Mouse (Mus musculus): Measurements from ENCODE around the gene Cacna1e. TPM values are rescaled to one million over a fixed set of nuclear protein-coding genes. Genes with fewer than 3 reads are reported as not detected.

The Cacna1e gene
- polyA plus RNA-seq, 1 experiment from 2014 or later: 0.25 TPM

- Histone ChIP-seq H3K36me3 (ENCODE audit: insufficient read depth) (no peaks in the 10 kb centered on the region), H3K27ac (ENCODE audit: low read depth) (no peak overlapping the region), H3K4me1 (ENCODE audit: insufficient read depth) (no peaks in the 10 kb centered on the region), H3K4me2 (no peak overlapping the region), H3K27me3 (ENCODE audit: insufficient read depth, low read length) (no peaks in the 10 kb centered on the region), H3K4me3 (ENCODE audit: low read depth, low read length) (no peak overlapping the region), H3K9me3 (ENCODE audit: low read depth, low read length) (no peaks in the 10 kb centered on the region), H3K9ac (no peak overlapping the region)
- no peak for DNase-seq
- no peak for TF ChIP-seq CTCF (IDR thresholded peaks at IDR 0.05; ENCODE audit: low read depth)
- ATAC-seq (ENCODE audit: insufficient read depth): no peak
- WGBS: 85% methylated on average over 2 of the region's 2 CpGs
Observed at GRCm38 (mm10) chr1:154515350-154515749, 369.0 kb downstream of the Cacna1e start.

DNA sequence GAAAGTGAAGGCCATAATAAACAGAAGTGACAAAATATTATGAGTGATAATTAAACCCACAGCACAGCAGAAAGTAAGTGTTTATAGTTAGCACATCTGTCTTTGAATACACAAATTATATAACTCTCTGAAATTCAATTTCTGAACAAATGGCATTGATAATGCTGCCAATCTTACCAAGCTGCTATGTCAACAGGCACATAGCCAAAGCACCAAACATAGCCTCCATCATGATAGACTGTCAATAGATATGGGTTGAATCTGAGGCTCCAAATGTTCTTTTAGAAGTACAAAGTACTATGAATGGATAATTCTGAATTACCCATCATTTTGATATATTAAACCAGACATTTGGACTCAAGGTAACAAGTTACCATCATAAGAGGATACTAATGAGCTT lies 372.6 kb downstream of the Cacna1e start:
- no peak overlapping the region for H3K4me3 ChIP-seq (ENCODE audit: low read depth, low read length)
- no peak for DNase-seq
- no peak overlapping the region for H3K4me2 ChIP-seq
- H3K9me3 ChIP-seq (ENCODE audit: low read depth, low read length): no peaks in the 10 kb centered on the region
- no peak overlapping the region for H3K9ac ChIP-seq
- ATAC-seq (ENCODE audit: insufficient read depth): no peak
- H3K27ac ChIP-seq (ENCODE audit: low read depth): no peak overlapping the region
- H3K4me1 ChIP-seq (ENCODE audit: insufficient read depth): no peaks in the 10 kb centered on the region
- H3K36me3 ChIP-seq (ENCODE audit: insufficient read depth): no peaks in the 10 kb centered on the region
- TF ChIP-seq CTCF (IDR thresholded peaks at IDR 0.05; ENCODE audit: low read depth): no peak
- H3K27me3 ChIP-seq (ENCODE audit: insufficient read depth, low read length): no peaks in the 10 kb centered on the region

DNA sequence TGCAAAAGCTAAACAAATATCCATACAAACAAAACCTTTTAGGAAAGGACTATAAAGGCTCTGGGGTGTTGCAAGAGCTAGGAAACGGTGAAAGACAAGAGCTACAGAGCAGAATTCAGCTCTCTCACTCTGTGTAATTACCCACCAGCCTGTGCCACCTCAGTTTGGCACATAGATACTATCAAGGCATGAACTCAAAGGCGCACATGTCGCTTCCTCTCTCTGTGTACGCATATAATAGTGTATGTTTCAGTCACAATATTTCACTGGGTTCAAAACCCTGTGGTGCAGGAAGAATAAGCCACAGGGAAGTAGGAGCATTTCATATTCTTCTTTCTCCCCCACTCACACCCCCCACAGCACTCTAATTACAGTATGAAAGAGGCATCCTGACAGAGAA lies 380.3 kb downstream of the Cacna1e start:
- H3K36me3 ChIP-seq (ENCODE audit: insufficient read depth): no peaks in the 10 kb centered on the region
- H3K4me1 ChIP-seq (ENCODE audit: insufficient read depth): no peaks in the 10 kb centered on the region
- TF ChIP-seq CTCF (IDR thresholded peaks at IDR 0.05; ENCODE audit: low read depth): no peak
- ATAC-seq (ENCODE audit: insufficient read depth) (no peak), DNase-seq (no peak)
- no peak overlapping the region for H3K9ac ChIP-seq
- no peaks in the 10 kb centered on the region for H3K27me3 ChIP-seq (ENCODE audit: insufficient read depth, low read length)
- no peaks in the 10 kb centered on the region for H3K9me3 ChIP-seq (ENCODE audit: low read depth, low read length)
- no peak overlapping the region for H3K4me3 ChIP-seq (ENCODE audit: low read depth, low read length)
- no peak overlapping the region for H3K27ac ChIP-seq (ENCODE audit: low read depth)
- no peak overlapping the region for H3K4me2 ChIP-seq
- 69% methylated on average over 4 of the region's 4 CpGs for WGBS

DNA sequence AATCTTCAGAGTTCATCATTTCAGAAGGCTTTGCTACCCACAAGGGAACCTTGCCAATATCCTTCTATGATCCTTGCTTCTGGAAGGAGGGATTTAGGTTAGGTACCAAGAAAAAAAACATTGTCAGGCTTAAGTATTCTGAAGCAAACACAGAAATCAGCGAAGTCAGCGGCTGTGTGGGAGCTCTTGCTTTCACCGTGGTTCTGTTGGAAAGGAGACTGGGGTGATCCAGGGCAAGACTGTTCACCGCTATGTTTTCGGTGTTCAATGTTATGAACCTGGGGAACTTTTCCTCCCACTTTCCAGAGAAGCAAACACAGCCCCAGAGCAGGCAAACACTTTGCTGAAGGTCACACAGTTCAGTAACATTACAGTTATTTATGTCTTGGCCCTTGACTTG lies 383.4 kb downstream of the Cacna1e start:
- no peaks in the 10 kb centered on the region for H3K27me3 ChIP-seq (ENCODE audit: insufficient read depth, low read length)
- 61% methylated on average over 5 of the region's 5 CpGs for WGBS
- no peak for TF ChIP-seq CTCF (IDR thresholded peaks at IDR 0.05; ENCODE audit: low read depth)
- no peak overlapping the region for H3K4me2 ChIP-seq
- no peak for ATAC-seq (ENCODE audit: insufficient read depth)
- no peaks in the 10 kb centered on the region for H3K4me1 ChIP-seq (ENCODE audit: insufficient read depth)
- H3K4me3 ChIP-seq (ENCODE audit: low read depth, low read length): no peak overlapping the region
- DNase-seq: no peak
- no peak overlapping the region for H3K27ac ChIP-seq (ENCODE audit: low read depth)
- no peaks in the 10 kb centered on the region for H3K36me3 ChIP-seq (ENCODE audit: insufficient read depth)
- no peak overlapping the region for H3K9ac ChIP-seq
- no peaks in the 10 kb centered on the region for H3K9me3 ChIP-seq (ENCODE audit: low read depth, low read length)

DNA sequence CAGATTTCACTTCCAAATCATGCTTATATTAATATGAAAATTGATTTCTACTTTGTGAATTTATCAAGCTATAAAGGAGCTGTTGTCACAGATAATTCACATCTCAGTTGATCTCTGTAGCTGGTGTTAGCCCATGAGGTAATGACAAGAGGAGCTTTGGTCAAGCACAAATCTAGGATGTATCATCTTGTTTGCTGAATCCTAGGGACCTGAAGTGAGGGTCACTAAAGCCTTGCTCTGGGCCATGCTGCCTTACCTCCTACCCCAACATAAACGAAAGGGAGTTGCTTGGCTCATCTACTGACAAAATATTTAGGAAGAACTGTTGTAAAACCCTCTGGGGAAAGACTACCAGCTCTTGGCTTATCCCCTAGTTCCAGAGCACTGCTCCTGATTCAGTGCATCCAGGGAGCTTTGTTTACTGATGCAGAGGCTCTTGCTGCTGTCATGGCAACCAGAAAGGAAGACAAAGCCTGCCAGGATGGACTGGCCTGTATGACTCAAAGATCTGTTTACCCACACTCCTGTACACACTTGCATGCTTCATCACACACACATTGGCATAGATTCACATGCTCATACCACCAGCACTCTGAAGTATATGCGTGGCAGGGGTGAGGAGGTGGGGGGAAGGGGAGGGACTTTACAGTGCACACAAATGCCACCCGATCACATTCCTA lies 384.0 kb downstream of the Cacna1e start:
- Histone ChIP-seq H3K36me3 (ENCODE audit: insufficient read depth) (no peaks in the 10 kb centered on the region), H3K9ac (no peak overlapping the region), H3K9me3 (ENCODE audit: low read depth, low read length) (no peaks in the 10 kb centered on the region), H3K4me2 (no peak overlapping the region), H3K4me3 (ENCODE audit: low read depth, low read length) (no peak overlapping the region), H3K27ac (ENCODE audit: low read depth) (no peak overlapping the region), H3K27me3 (ENCODE audit: insufficient read depth, low read length) (no peaks in the 10 kb centered on the region), H3K4me1 (ENCODE audit: insufficient read depth) (no peaks in the 10 kb centered on the region)
- no peak for TF ChIP-seq CTCF (IDR thresholded peaks at IDR 0.05; ENCODE audit: low read depth)
- ATAC-seq (ENCODE audit: insufficient read depth) (no peak), DNase-seq (no peak)
- WGBS: 53% methylated on average over 3 of the region's 3 CpGs

GRCm38 (mm10) chr1:154498821-154499220 lies 385.5 kb downstream of the Cacna1e start:
- DNase-seq (no peak), ATAC-seq (ENCODE audit: insufficient read depth) (no peak)
- Histone ChIP-seq H3K4me3 (ENCODE audit: low read depth, low read length) (no peak overlapping the region), H3K27me3 (ENCODE audit: insufficient read depth, low read length) (no peaks in the 10 kb centered on the region), H3K9ac (no peak overlapping the region), H3K36me3 (ENCODE audit: insufficient read depth) (no peaks in the 10 kb centered on the region), H3K4me1 (ENCODE audit: insufficient read depth) (no peaks in the 10 kb centered on the region), H3K9me3 (ENCODE audit: low read depth, low read length) (no peaks in the 10 kb centered on the region), H3K4me2 (no peak overlapping the region), H3K27ac (ENCODE audit: low read depth) (no peak overlapping the region)
- no peak for TF ChIP-seq CTCF (IDR thresholded peaks at IDR 0.05; ENCODE audit: low read depth)
- WGBS: 54% methylated on average over 4 of the region's 4 CpGs

- Histone ChIP-seq H3K36me3 (ENCODE audit: insufficient read depth) (no peaks in the 10 kb centered on the region), H3K27ac (ENCODE audit: low read depth) (no peak overlapping the region), H3K4me1 (ENCODE audit: insufficient read depth) (no peaks in the 10 kb centered on the region), H3K9ac (no peak overlapping the region), H3K9me3 (ENCODE audit: low read depth, low read length) (no peaks in the 10 kb centered on the region), H3K27me3 (ENCODE audit: insufficient read depth, low read length) (no peaks in the 10 kb centered on the region), H3K4me3 (ENCODE audit: low read depth, low read length) (no peak overlapping the region), H3K4me2 (no peak overlapping the region)
- 41% methylated on average over 6 of the region's 6 CpGs for WGBS
- ATAC-seq (ENCODE audit: insufficient read depth): no peak
- DNase-seq: peak; percentile 9
- TF ChIP-seq CTCF (IDR thresholded peaks at IDR 0.05; ENCODE audit: low read depth): no peak
Observed at GRCm38 (mm10) chr1:154491071-154491470, 393.2 kb downstream of the Cacna1e start.

- Histone ChIP-seq H3K9me3 (ENCODE audit: low read depth, low read length) (no peaks in the 10 kb centered on the region), H3K27ac (ENCODE audit: low read depth) (no peak overlapping the region), H3K9ac (no peak overlapping the region), H3K36me3 (ENCODE audit: insufficient read depth) (no peaks in the 10 kb centered on the region), H3K4me2 (no peak overlapping the region), H3K4me1 (ENCODE audit: insufficient read depth) (no peaks in the 10 kb centered on the region), H3K4me3 (ENCODE audit: low read depth, low read length) (no peak overlapping the region), H3K27me3 (ENCODE audit: insufficient read depth, low read length) (no peaks in the 10 kb centered on the region)
- ATAC-seq (ENCODE audit: insufficient read depth): no peak
- 82% methylated on average over 2 of the region's 2 CpGs for WGBS
- no peak for DNase-seq
- no peak for TF ChIP-seq CTCF (IDR thresholded peaks at IDR 0.05; ENCODE audit: low read depth)
Observed at GRCm38 (mm10) chr1:154476671-154477070, 407.6 kb downstream of the Cacna1e start.

Data from lung, embryonic 14.5 days (tissue).